31 mouse cellular contexts compared by ENCODE assay signal in genomic region chr7:130932921-130933320, GRCm38 (mm10). TPM values are rescaled to one million over a fixed set of nuclear protein-coding genes. Genes with fewer than 3 reads are reported as not detected.
"Had no signal": no experiment of that assay in that cellular context is flagged by ENCODE, and none has a peak within 500 bp of the region (broad histone marks: within the 10 kb centered on the region; RNA-seq: fewer than 3 reads in every experiment).

No protein-coding gene starts in this region.

- H3K4me3 ChIP-seq: limb, embryonic 10.5 days; limb, embryonic 12.5 days; limb, embryonic 13.5 days; limb, embryonic 15.5 days; liver, embryonic 12.5 days; liver, embryonic 13.5 days; liver, embryonic 15.5 days; lung, embryonic 15.5 days; megakaryocyte, embryonic 14.5 days; midbrain, embryonic 10.5 days; midbrain, embryonic 12.5 days; midbrain, embryonic 13.5 days; midbrain, embryonic 15.5 days; myocyte; neural tube, embryonic 12.5 days had no signal

- H3K36me3 ChIP-seq: limb, embryonic 10.5 days; limb, embryonic 12.5 days; limb, embryonic 13.5 days; limb, embryonic 15.5 days; liver, embryonic 12.5 days; liver, embryonic 13.5 days; liver, embryonic 15.5 days; lung, embryonic 15.5 days; midbrain, embryonic 10.5 days; midbrain, embryonic 12.5 days; midbrain, embryonic 13.5 days; midbrain, embryonic 15.5 days; neural tube, embryonic 12.5 days had no signal

- H3K9me3 ChIP-seq: limb, embryonic 10.5 days; limb, embryonic 12.5 days; limb, embryonic 13.5 days; limb, embryonic 15.5 days; liver, embryonic 12.5 days; liver, embryonic 13.5 days; liver, embryonic 15.5 days; lung, embryonic 15.5 days; midbrain, embryonic 10.5 days; midbrain, embryonic 12.5 days; midbrain, embryonic 13.5 days; midbrain, embryonic 15.5 days; neural tube, embryonic 12.5 days had no signal

- H3K27ac ChIP-seq: limb, embryonic 10.5 days; limb, embryonic 12.5 days; limb, embryonic 13.5 days; limb, embryonic 15.5 days; liver, embryonic 12.5 days; liver, embryonic 13.5 days; liver, embryonic 14.5 days; liver, embryonic 15.5 days; lung, embryonic 15.5 days; macrophage; midbrain, embryonic 10.5 days; midbrain, embryonic 12.5 days; midbrain, embryonic 13.5 days; midbrain, embryonic 15.5 days; neural tube, embryonic 12.5 days had no signal

- H3K4me1 ChIP-seq: liver, embryonic 15.5 days had no signal

- DNase-seq: left cerebral cortex, postnatal 4 days; liver; liver, embryonic 13.5 days; liver, postnatal 0 days; lung, adult 18-20 months; lung, adult 2 months; lung, embryonic 14.5 days; lung, postnatal 10 days; lung, postnatal 14 days; lung, postnatal 36 days; lung, postnatal 4 days; midbrain, embryonic 14.5 days had no signal

RNA-seq across cellular contexts. Expression of gene Htra1, which starts 3.0 kb away (rescaled TPM):
- total RNA-seq: megakaryocyte, adult 5-6 weeks; megakaryocyte-erythroid progenitor cell, adult 5-6 weeks; monocyte, adult 5-6 weeks had no signal
